Mouse (Mus musculus): ENCODE data around the gene Fam184b. TPM values are rescaled to one million over a fixed set of nuclear protein-coding genes. Genes with fewer than 3 reads are reported as not detected.

Fam184b gene
- polyA plus RNA-seq, 1 experiment from 2014 or later: 3.4 TPM

GRCm38 (mm10) chr5:45593276-45593675 lies 46.1 kb downstream of the Fam184b start:
- H3K27me3 ChIP-seq (replicated peaks): no peaks in the 10 kb centered on the region
- H3K4me3 ChIP-seq (replicated peaks): no peak overlapping the region
- H3K4me2 ChIP-seq: no peak overlapping the region
- H3K27ac ChIP-seq: no peak overlapping the region
- H3K9ac ChIP-seq: no peak overlapping the region
- no peaks in the 10 kb centered on the region for H3K9me3 ChIP-seq
- H3K4me1 ChIP-seq: no peaks in the 10 kb centered on the region
- no peak for ATAC-seq (ENCODE audit: insufficient read depth, low FRiP score, low read depth)
- H3K36me3 ChIP-seq: no peaks in the 10 kb centered on the region
- WGBS: 83% methylated on average over 6 of the region's 6 CpGs

- no peak overlapping the region for H3K27ac ChIP-seq
- no peak for ATAC-seq (ENCODE audit: insufficient read depth, low FRiP score, low read depth)
- WGBS: 82% methylated on average over 4 of the region's 4 CpGs
These were observed 49.3 kb downstream of the Fam184b start for GRCm38 (mm10) chr5:45590094-45590493.

GRCm38 (mm10) chr5:45584601-45585000 lies 54.8 kb downstream of the Fam184b start:
- WGBS: 83% methylated on average over 8 of the region's 8 CpGs
- H3K27me3 ChIP-seq (replicated peaks): no peaks in the 10 kb centered on the region
- H3K36me3 ChIP-seq: no peaks in the 10 kb centered on the region
- no peak overlapping the region for H3K27ac ChIP-seq
- no peaks in the 10 kb centered on the region for H3K4me1 ChIP-seq
- H3K4me3 ChIP-seq (replicated peaks): no peak overlapping the region
- no peak overlapping the region for H3K4me2 ChIP-seq
- no peak overlapping the region for H3K9ac ChIP-seq
- no peaks in the 10 kb centered on the region for H3K9me3 ChIP-seq
- no peak for ATAC-seq (ENCODE audit: insufficient read depth, low FRiP score, low read depth)

More at GRCm38 (mm10) chr5:45590094-45590493, 49.3 kb downstream of the Fam184b start:
- Histone ChIP-seq H3K36me3 (no peaks in the 10 kb centered on the region), H3K4me3 (replicated peaks) (no peak overlapping the region), H3K4me2 (no peak overlapping the region), H3K9me3 (no peaks in the 10 kb centered on the region), H3K9ac (no peak overlapping the region), H3K27me3 (replicated peaks) (no peaks in the 10 kb centered on the region), H3K4me1 (no peaks in the 10 kb centered on the region)

- H3K4me1 ChIP-seq: no peaks in the 10 kb centered on the region
These were observed 59.1 kb downstream of the Fam184b start for GRCm38 (mm10) chr5:45580279-45580678.

GRCm38 (mm10) chr5:45577376-45577775 lies 62.0 kb downstream of the Fam184b start:
- no peak for ATAC-seq (ENCODE audit: insufficient read depth, low FRiP score, low read depth)

More at GRCm38 (mm10) chr5:45580279-45580678, 59.1 kb downstream of the Fam184b start:
- Histone ChIP-seq H3K4me2 (no peak overlapping the region), H3K27me3 (replicated peaks) (no peaks in the 10 kb centered on the region), H3K9ac (no peak overlapping the region), H3K9me3 (no peaks in the 10 kb centered on the region), H3K36me3 (no peaks in the 10 kb centered on the region), H3K4me3 (replicated peaks) (no peak overlapping the region), H3K27ac (no peak overlapping the region)
- WGBS: 76% methylated on average over 10 of the region's 10 CpGs
- no peak for ATAC-seq (ENCODE audit: insufficient read depth, low FRiP score, low read depth)

GRCm38 (mm10) chr5:45576716-45577115 lies 62.7 kb downstream of the Fam184b start:
- Histone ChIP-seq H3K4me2 (no peak overlapping the region), H3K4me1 (no peaks in the 10 kb centered on the region), H3K4me3 (replicated peaks) (no peak overlapping the region), H3K27me3 (replicated peaks) (no peaks in the 10 kb centered on the region), H3K36me3 (no peaks in the 10 kb centered on the region), H3K9ac (no peak overlapping the region), H3K27ac (no peak overlapping the region), H3K9me3 (no peaks in the 10 kb centered on the region)
- WGBS: 24% methylated on average over 3 of the region's 3 CpGs
- no peak; the same call in 1 of the 2 replicates for ATAC-seq (ENCODE audit: insufficient read depth, low FRiP score, low read depth)

More at GRCm38 (mm10) chr5:45577376-45577775, 62.0 kb downstream of the Fam184b start:
- no peak overlapping the region for H3K27ac ChIP-seq
- no peaks in the 10 kb centered on the region for H3K36me3 ChIP-seq
- H3K27me3 ChIP-seq (replicated peaks): no peaks in the 10 kb centered on the region
- no peak overlapping the region for H3K4me2 ChIP-seq
- H3K4me3 ChIP-seq (replicated peaks): no peak overlapping the region
- H3K9ac ChIP-seq: no peak overlapping the region
- no peaks in the 10 kb centered on the region for H3K4me1 ChIP-seq
- H3K9me3 ChIP-seq: no peaks in the 10 kb centered on the region
- WGBS: 50% methylated on average over 1 of the region's 1 CpGs

- no peak for ATAC-seq (ENCODE audit: insufficient read depth, low FRiP score, low read depth)
- no peaks in the 10 kb centered on the region for H3K4me1 ChIP-seq
- H3K4me3 ChIP-seq (replicated peaks): no peak overlapping the region
- H3K27ac ChIP-seq: no peak overlapping the region
- no peak overlapping the region for H3K9ac ChIP-seq
- H3K9me3 ChIP-seq: no peaks in the 10 kb centered on the region
- H3K27me3 ChIP-seq (replicated peaks): no peaks in the 10 kb centered on the region
- 50% methylated on average over 5 of the region's 5 CpGs for WGBS
- H3K36me3 ChIP-seq: no peaks in the 10 kb centered on the region
- no peak overlapping the region for H3K4me2 ChIP-seq
These were observed 66.6 kb downstream of the Fam184b start for GRCm38 (mm10) chr5:45572816-45573215.

GRCm38 (mm10) chr5:45565829-45566228 lies 73.6 kb downstream of the Fam184b start:
- no peak overlapping the region for H3K27ac ChIP-seq
- H3K4me3 ChIP-seq (replicated peaks): no peak overlapping the region
- H3K27me3 ChIP-seq (replicated peaks): no peaks in the 10 kb centered on the region
- H3K4me1 ChIP-seq: no peaks in the 10 kb centered on the region
- WGBS: 82% methylated on average over 1 of the region's 1 CpGs
- no peaks in the 10 kb centered on the region for H3K36me3 ChIP-seq
- no peak overlapping the region for H3K4me2 ChIP-seq
- no peaks in the 10 kb centered on the region for H3K9me3 ChIP-seq
- no peak for ATAC-seq (ENCODE audit: insufficient read depth, low FRiP score, low read depth)
- H3K9ac ChIP-seq: no peak overlapping the region

GRCm38 (mm10) chr5:45564054-45564453 lies 75.4 kb downstream of the Fam184b start:
- H3K27me3 ChIP-seq (replicated peaks): no peaks in the 10 kb centered on the region
- ATAC-seq (ENCODE audit: insufficient read depth, low FRiP score, low read depth): no peak
- no peak overlapping the region for H3K4me3 ChIP-seq (replicated peaks)
- no peaks in the 10 kb centered on the region for H3K4me1 ChIP-seq
- no peak overlapping the region for H3K27ac ChIP-seq
- no peak overlapping the region for H3K9ac ChIP-seq
- H3K36me3 ChIP-seq: no peaks in the 10 kb centered on the region
- no peaks in the 10 kb centered on the region for H3K9me3 ChIP-seq
- 38% methylated on average over 6 of the region's 6 CpGs for WGBS
- no peak overlapping the region for H3K4me2 ChIP-seq

- Histone ChIP-seq H3K36me3 (no peaks in the 10 kb centered on the region), H3K27ac (no peak overlapping the region), H3K4me3 (replicated peaks) (no peak overlapping the region), H3K4me2 (no peak overlapping the region), H3K27me3 (replicated peaks) (no peaks in the 10 kb centered on the region), H3K9me3 (no peaks in the 10 kb centered on the region), H3K4me1 (no peaks in the 10 kb centered on the region), H3K9ac (no peak overlapping the region)
- no peak for ATAC-seq (ENCODE audit: insufficient read depth, low FRiP score, low read depth)
- WGBS: 89% methylated on average over 1 of the region's 1 CpGs
These were observed 89.8 kb downstream of the Fam184b start for GRCm38 (mm10) chr5:45549586-45549985.

GRCm38 (mm10) chr5:45543374-45543773 lies 96.0 kb downstream of the Fam184b start:
- Histone ChIP-seq H3K36me3 (no peaks in the 10 kb centered on the region), H3K9ac (no peak overlapping the region), H3K4me1 (no peaks in the 10 kb centered on the region), H3K9me3 (no peaks in the 10 kb centered on the region), H3K4me2 (no peak overlapping the region), H3K27ac (no peak overlapping the region), H3K27me3 (replicated peaks) (no peaks in the 10 kb centered on the region), H3K4me3 (replicated peaks) (no peak overlapping the region)
- 45% methylated on average over 5 of the region's 5 CpGs for WGBS
- no peak for ATAC-seq (ENCODE audit: insufficient read depth, low FRiP score, low read depth)

- Histone ChIP-seq H3K4me1 (no peaks in the 10 kb centered on the region), H3K4me3 (replicated peaks) (no peak overlapping the region), H3K4me2 (no peak overlapping the region), H3K36me3 (no peaks in the 10 kb centered on the region), H3K27me3 (replicated peaks) (no peaks in the 10 kb centered on the region), H3K9me3 (no peaks in the 10 kb centered on the region), H3K27ac (no peak overlapping the region), H3K9ac (no peak overlapping the region)
- no peak for ATAC-seq (ENCODE audit: insufficient read depth, low FRiP score, low read depth)
- WGBS: 55% methylated on average over 10 of the region's 10 CpGs
These were observed 99.9 kb downstream of the Fam184b start for GRCm38 (mm10) chr5:45539502-45539901.

GRCm38 (mm10) chr5:45535177-45535576 lies 104.2 kb downstream of the Fam184b start:
- 71% methylated on average over 4 of the region's 4 CpGs for WGBS
- no peaks in the 10 kb centered on the region for H3K36me3 ChIP-seq

More at GRCm38 (mm10) chr5:45535177-45535576, 104.2 kb downstream of the Fam184b start:
- Histone ChIP-seq H3K9ac (no peak overlapping the region), H3K27me3 (replicated peaks) (no peaks in the 10 kb centered on the region), H3K4me2 (no peak overlapping the region), H3K27ac (no peak overlapping the region), H3K4me3 (replicated peaks) (no peak overlapping the region), H3K9me3 (no peaks in the 10 kb centered on the region), H3K4me1 (no peaks in the 10 kb centered on the region)
- ATAC-seq (ENCODE audit: insufficient read depth, low FRiP score, low read depth): no peak

All from stomach, embryonic 15.5 days (tissue).